Mouse (Mus musculus) midbrain, postnatal 0 days (tissue): ENCODE results near the gene Car5a. TPM values are rescaled to one million over a fixed set of nuclear protein-coding genes. Genes with fewer than 3 reads are reported as not detected.

Experiments
- ATAC-seq: fragments of 200-750 bp; cut with Nextera tagmentation; 2 replicates; pipeline ENCODE4 v1.8.0; 2017; ENCODE audit warnings: moderate number of reproducible peaks, mild to moderate bottlenecking, moderate TSS enrichment, moderate library complexity; ENCODE audit not compliant: low FRiP score
- DNase-seq: peaks from one replicate; pipeline ENCODE4 v3.0.0-alpha.2; 2015; ENCODE audit warnings: low spot score
- H3K27ac ChIP-seq: fragments of 300-500 bp; sonication (generic); 2 replicates; pipeline ENCODE4 v1.5.1; 2014; ENCODE audit warnings: low read depth, mild to moderate bottlenecking, low read length, mixed read lengths
- H3K27me3 ChIP-seq: fragments of 300-500 bp; sonication (generic); 2 replicates; pipeline ENCODE4 v1.6.1; 2014; ENCODE audit warnings: low read length, control low read depth, mixed read lengths; ENCODE audit not compliant: insufficient read depth
- H3K36me3 ChIP-seq: fragments of 300-500 bp; sonication (generic); 2 replicates; pipeline ENCODE4 v1.6.1; 2014; ENCODE audit warnings: low read length, control low read depth, mixed read lengths; ENCODE audit not compliant: insufficient read depth
- H3K4me1 ChIP-seq: fragments of 300-500 bp; sonication (generic); 2 replicates; pipeline ENCODE4 v1.6.1; 2014; ENCODE audit warnings: mild to moderate bottlenecking, control low read depth, antibody characterized with exemption, low read length, mixed read lengths; ENCODE audit not compliant: insufficient read depth
- H3K4me2 ChIP-seq: fragments of 300-500 bp; sonication (generic); 2 replicates; pipeline ENCODE4 v1.6.1; 2014; ENCODE audit warnings: low read depth, mild to moderate bottlenecking, low read length, mixed read lengths; ENCODE audit not compliant: poor library complexity, severe bottlenecking
- H3K4me3 ChIP-seq: fragments of 300-500 bp; sonication (generic); 2 replicates; pipeline ENCODE4 v1.5.1; 2014; ENCODE audit warnings: low read depth, mild to moderate bottlenecking, low read length, moderate library complexity
- H3K9ac ChIP-seq: fragments of 300-500 bp; sonication (generic); replicated peaks from 2 replicates; pipeline ENCODE4 v1.6.1; 2014; ENCODE audit warnings: mild to moderate bottlenecking, low read length, moderate library complexity, mixed read lengths; ENCODE audit not compliant: poor library complexity, severe bottlenecking
- H3K9me3 ChIP-seq: fragments of 300-500 bp; sonication (generic); 2 replicates; pipeline ENCODE4 v1.6.1; 2016; ENCODE audit warnings: low read length, control low read depth
- CTCF ChIP-seq: IDR thresholded peaks from 2 replicates; pipeline ENCODE4 v1.5.1; 2016; ENCODE audit warnings: antibody characterized with exemption, mild to moderate bottlenecking
- WGBS: fragments of 180-500 bp; shearing (Covaris S2); extraction: QIAGEN DNeasy Blood & Tissue Kit; methylation state at CpG from one replicate; pipeline ENCODE4 v1.1.7; 2014; 5-methylcytosine and 5-hydroxymethylcytosine counted together
- polyA plus RNA-seq: library from polyadenylated mRNA; unstranded; fragments of >200 nt; fragmentation: Nextera tagmentation; extraction: Ambion mirVana; gene quantifications from 2 replicates; pipeline ENCODE4 v1.2.1, GENCODE M21; 2015
- total RNA-seq: library from RNA; depleted of rRNA; stranded (reverse); fragments of >200 nt; gene quantifications from 2 replicates; pipeline ENCODE4 v1.2.3, GENCODE M21; 2014

Gene Car5a
- total and polyA plus RNA-seq, 2 experiments from 2014 or later: 0.22 TPM; not detected in 1

- ATAC-seq (no peak), DNase-seq (no peak)
- Histone ChIP-seq H3K27me3 (no peaks in the 10 kb centered on the region), H3K4me2 (no peak overlapping the region), H3K36me3 (no peaks in the 10 kb centered on the region), H3K4me3 (no peak overlapping the region), H3K9me3 (no peaks in the 10 kb centered on the region), H3K9ac (no peak overlapping the region), H3K4me1 (no peaks in the 10 kb centered on the region), H3K27ac (no peak overlapping the region)
- WGBS: 38% methylated on average over 2 of the region's 2 CpGs
- no peak for TF ChIP-seq CTCF
Measured at GRCm38 (mm10) chr8:121943057-121943540, 1.6 kb downstream of the Car5a start.

GRCm38 (mm10) chr8:121938732-121939131 is 6.0 kb downstream of the Car5a start:
- no peak overlapping the region for H3K4me2 ChIP-seq
- H3K9ac ChIP-seq: no peak overlapping the region
- WGBS: 84% methylated on average over 7 of the region's 7 CpGs
- DNase-seq (no peak), ATAC-seq (no peak)
- peaks cover 4% of the 10 kb centered on the region; the same call in 1 of the 2 replicates for H3K4me1 ChIP-seq
- H3K4me3 ChIP-seq: no peak overlapping the region
- no peaks in the 10 kb centered on the region for H3K27me3 ChIP-seq
- TF ChIP-seq CTCF: no peak
- no peak overlapping the region for H3K27ac ChIP-seq
- H3K9me3 ChIP-seq: no peaks in the 10 kb centered on the region
- no peaks in the 10 kb centered on the region for H3K36me3 ChIP-seq

GRCm38 (mm10) chr8:121936391-121936790 is 8.3 kb downstream of the Car5a start:
- ATAC-seq: no peak
- H3K36me3 ChIP-seq: no peaks in the 10 kb centered on the region
- no peaks in the 10 kb centered on the region for H3K9me3 ChIP-seq
- no peak for DNase-seq
- no peak overlapping the region for H3K4me3 ChIP-seq
- no peaks in the 10 kb centered on the region for H3K27me3 ChIP-seq
- TF ChIP-seq CTCF: no peak
- H3K27ac ChIP-seq: no peak overlapping the region
- H3K4me1 ChIP-seq: peaks cover 4% of the 10 kb centered on the region; the same call in 1 of the 2 replicates
- H3K9ac ChIP-seq: no peak overlapping the region
- no peak overlapping the region for H3K4me2 ChIP-seq
- 85% methylated on average over 14 of the region's 14 CpGs for WGBS

GRCm38 (mm10) chr8:121935341-121936294 is 9.1 kb downstream of the Car5a start:
- ATAC-seq (peak; percentile 86), DNase-seq (peak; percentile 97)
- H3K9ac ChIP-seq: peak overlapping the region; percentile 33
- WGBS: 31% methylated on average over 12 of the region's 12 CpGs
- peak; percentile 81 for TF ChIP-seq CTCF
- H3K9me3 ChIP-seq: no peaks in the 10 kb centered on the region
- no peak overlapping the region for H3K4me2 ChIP-seq
- no peak overlapping the region for H3K4me3 ChIP-seq
- no peaks in the 10 kb centered on the region for H3K27me3 ChIP-seq
- H3K27ac ChIP-seq: peak overlapping the region; percentile 74
- peaks cover 4% of the 10 kb centered on the region; the same call in 1 of the 2 replicates for H3K4me1 ChIP-seq
- H3K36me3 ChIP-seq: no peaks in the 10 kb centered on the region

- Histone ChIP-seq H3K9me3 (no peaks in the 10 kb centered on the region), H3K9ac (no peak overlapping the region), H3K4me2 (no peak overlapping the region), H3K4me3 (no peak overlapping the region), H3K4me1 (peaks cover 4% of the 10 kb centered on the region; the same call in 1 of the 2 replicates), H3K36me3 (no peaks in the 10 kb centered on the region), H3K27me3 (no peaks in the 10 kb centered on the region), H3K27ac (peak overlapping the region; percentile 44)
- no peak for DNase-seq
- TF ChIP-seq CTCF: no peak
- peak; percentile 32 for ATAC-seq
Measured at GRCm38 (mm10) chr8:121934923-121935322, 9.8 kb downstream of the Car5a start.

GRCm38 (mm10) chr8:121934506-121934905 is 10.2 kb downstream of the Car5a start:
- peak; percentile 54 for DNase-seq
- Histone ChIP-seq H3K27ac (peak overlapping the region; percentile 44), H3K4me2 (no peak overlapping the region), H3K9me3 (no peaks in the 10 kb centered on the region), H3K36me3 (no peaks in the 10 kb centered on the region), H3K4me1 (peaks cover 4% of the 10 kb centered on the region; the same call in 1 of the 2 replicates), H3K4me3 (no peak overlapping the region), H3K9ac (no peak overlapping the region), H3K27me3 (no peaks in the 10 kb centered on the region)
- WGBS: 37% methylated on average over 4 of the region's 4 CpGs
- ATAC-seq: no peak
- TF ChIP-seq CTCF: peak; percentile 71
